Mouse (Mus musculus): Measurements from ENCODE around the gene Scin. TPM values are rescaled to one million over a fixed set of nuclear protein-coding genes. Genes with fewer than 3 reads are reported as not detected.
A peak's percentile ranks its signal among the peaks of the same experiment; 100 is the strongest.

The Scin gene
- polyA plus RNA-seq, 1 experiment from 2014 or later: 5.7 TPM

DNA sequence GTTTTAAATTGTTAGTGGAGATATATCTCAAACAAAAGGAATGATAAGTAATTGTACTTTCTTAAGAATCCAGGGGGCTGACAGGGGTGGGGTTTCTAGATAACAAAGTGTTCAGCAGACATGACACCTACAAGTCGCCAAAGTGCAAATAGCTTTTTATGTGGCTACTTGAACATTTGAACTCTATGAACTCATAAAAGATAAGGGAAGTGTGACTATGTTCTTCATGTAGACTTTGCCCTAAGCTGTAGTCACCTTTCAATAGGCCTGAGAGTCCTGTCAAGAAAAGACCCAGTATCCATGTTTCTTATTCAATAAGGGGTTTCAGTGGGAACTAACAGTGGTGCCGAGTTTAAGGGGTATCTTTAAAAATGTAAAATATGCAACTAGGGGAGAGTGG, 110.1 kb downstream of the Scin start:
- ATAC-seq (ENCODE audit: insufficient number of reproducible peaks, low FRiP score, low TSS enrichment, low read depth): no peak
- H3K4me3 ChIP-seq (replicated peaks): no peak overlapping the region
- no peak overlapping the region for H3K4me2 ChIP-seq (replicated peaks)
- no peak overlapping the region for H3K9ac ChIP-seq
- no peaks in the 10 kb centered on the region for H3K4me1 ChIP-seq
- no peaks in the 10 kb centered on the region for H3K36me3 ChIP-seq
- H3K27me3 ChIP-seq: no peaks in the 10 kb centered on the region
- H3K27ac ChIP-seq (replicated peaks): no peak overlapping the region
- H3K9me3 ChIP-seq (replicated peaks): no peaks in the 10 kb centered on the region
- WGBS: 78% methylated on average over 2 of the region's 2 CpGs

DNA sequence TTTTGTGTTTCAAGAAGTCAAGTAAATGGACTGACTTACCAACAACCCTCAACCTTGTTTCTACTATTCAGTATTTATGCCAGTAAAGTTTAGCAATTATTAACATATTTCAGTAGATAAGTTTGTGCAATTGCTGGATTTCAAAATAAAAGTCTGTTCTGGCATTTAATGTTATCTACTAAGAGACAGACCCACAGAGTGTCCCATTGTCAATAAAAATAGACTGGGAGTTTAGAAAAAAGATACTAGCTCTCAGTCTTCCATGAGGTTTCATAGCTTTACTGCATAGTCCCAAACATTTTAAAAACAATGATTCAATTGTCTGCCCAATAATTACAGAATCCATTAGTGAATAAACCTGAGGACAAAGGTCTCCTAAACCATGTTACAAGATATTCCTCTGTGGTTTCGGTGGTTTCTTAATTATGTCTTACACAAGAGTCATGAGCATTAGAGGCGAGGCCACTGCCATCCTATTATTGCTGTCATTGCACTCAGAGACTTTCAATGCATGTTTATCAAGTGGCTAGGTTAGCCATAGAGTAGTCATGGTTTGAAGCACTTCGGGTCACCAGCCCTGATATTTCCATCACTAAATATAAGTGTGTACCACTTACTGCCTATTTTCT, 110.9 kb downstream of the Scin start:
- no peak overlapping the region for H3K4me2 ChIP-seq (replicated peaks)
- H3K9me3 ChIP-seq (replicated peaks): no peaks in the 10 kb centered on the region
- 64% methylated on average over 3 of the region's 3 CpGs for WGBS
- H3K36me3 ChIP-seq: no peaks in the 10 kb centered on the region
- no peak overlapping the region for H3K4me3 ChIP-seq (replicated peaks)
- no peaks in the 10 kb centered on the region for H3K4me1 ChIP-seq
- H3K9ac ChIP-seq: no peak overlapping the region
- no peak overlapping the region for H3K27ac ChIP-seq (replicated peaks)
- no peak for ATAC-seq (ENCODE audit: insufficient number of reproducible peaks, low FRiP score, low TSS enrichment, low read depth)
- no peaks in the 10 kb centered on the region for H3K27me3 ChIP-seq

DNA sequence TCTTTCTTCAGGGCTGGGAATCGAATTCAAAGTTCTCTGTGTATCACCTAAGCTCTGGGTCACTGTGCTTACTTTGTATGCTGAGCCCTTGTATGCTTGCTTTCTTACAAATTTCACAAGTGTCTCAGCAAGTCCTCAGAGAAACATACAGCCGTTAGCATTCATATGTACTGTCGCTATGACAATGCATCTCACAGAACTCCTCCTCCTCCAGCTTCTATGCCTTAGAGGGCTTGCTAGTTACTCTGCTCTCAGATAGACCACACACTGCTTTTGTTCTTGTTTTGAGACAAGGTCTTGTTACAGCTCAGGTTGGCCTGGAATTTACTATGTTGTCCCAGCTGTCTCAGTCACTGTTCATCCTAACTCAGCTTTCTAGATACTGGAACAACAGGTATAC, 111.7 kb downstream of the Scin start:
- ATAC-seq (ENCODE audit: insufficient number of reproducible peaks, low FRiP score, low TSS enrichment, low read depth): no peak
- no peaks in the 10 kb centered on the region for H3K9me3 ChIP-seq (replicated peaks)

DNA sequence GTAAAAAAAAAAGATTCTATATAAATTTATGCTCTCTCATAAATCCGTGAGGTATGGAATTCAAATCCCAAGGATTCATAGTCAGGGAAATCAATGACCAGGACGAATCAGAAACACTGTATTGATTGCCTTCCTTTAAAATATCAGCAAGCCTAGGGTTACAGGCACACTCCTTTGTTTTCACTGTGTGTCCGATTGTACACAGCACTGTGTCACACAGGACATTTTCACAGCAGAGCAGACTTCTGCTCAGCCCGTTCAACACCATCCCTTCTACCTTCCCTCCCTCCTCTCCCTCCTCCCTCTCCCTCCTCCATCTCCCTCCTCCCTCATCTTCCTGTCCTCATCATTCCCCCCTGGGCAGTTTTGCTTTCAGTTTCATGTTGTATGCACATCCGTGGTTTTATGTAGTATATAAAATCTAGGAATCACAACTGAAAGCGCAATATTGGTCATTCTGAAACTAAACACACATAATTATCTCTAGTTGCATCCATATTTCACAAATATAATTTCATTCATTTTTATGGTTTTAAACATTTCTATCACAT, 116.0 kb downstream of the Scin start:
- Histone ChIP-seq H3K36me3 (no peaks in the 10 kb centered on the region), H3K4me2 (replicated peaks) (no peak overlapping the region), H3K9me3 (replicated peaks) (no peaks in the 10 kb centered on the region), H3K9ac (no peak overlapping the region), H3K4me1 (no peaks in the 10 kb centered on the region), H3K27ac (replicated peaks) (no peak overlapping the region), H3K4me3 (replicated peaks) (no peak overlapping the region), H3K27me3 (no peaks in the 10 kb centered on the region)
- 71% methylated on average over 6 of the region's 6 CpGs for WGBS
- no peak for ATAC-seq (ENCODE audit: insufficient number of reproducible peaks, low FRiP score, low TSS enrichment, low read depth)

More for the DNA sequence above, 111.7 kb downstream of the Scin start:
- Histone ChIP-seq H3K36me3 (no peaks in the 10 kb centered on the region), H3K4me3 (replicated peaks) (no peak overlapping the region), H3K4me2 (replicated peaks) (no peak overlapping the region), H3K9ac (no peak overlapping the region), H3K27ac (replicated peaks) (no peak overlapping the region), H3K27me3 (no peaks in the 10 kb centered on the region), H3K4me1 (no peaks in the 10 kb centered on the region)
- 67% methylated on average over 3 of the region's 3 CpGs for WGBS

DNA sequence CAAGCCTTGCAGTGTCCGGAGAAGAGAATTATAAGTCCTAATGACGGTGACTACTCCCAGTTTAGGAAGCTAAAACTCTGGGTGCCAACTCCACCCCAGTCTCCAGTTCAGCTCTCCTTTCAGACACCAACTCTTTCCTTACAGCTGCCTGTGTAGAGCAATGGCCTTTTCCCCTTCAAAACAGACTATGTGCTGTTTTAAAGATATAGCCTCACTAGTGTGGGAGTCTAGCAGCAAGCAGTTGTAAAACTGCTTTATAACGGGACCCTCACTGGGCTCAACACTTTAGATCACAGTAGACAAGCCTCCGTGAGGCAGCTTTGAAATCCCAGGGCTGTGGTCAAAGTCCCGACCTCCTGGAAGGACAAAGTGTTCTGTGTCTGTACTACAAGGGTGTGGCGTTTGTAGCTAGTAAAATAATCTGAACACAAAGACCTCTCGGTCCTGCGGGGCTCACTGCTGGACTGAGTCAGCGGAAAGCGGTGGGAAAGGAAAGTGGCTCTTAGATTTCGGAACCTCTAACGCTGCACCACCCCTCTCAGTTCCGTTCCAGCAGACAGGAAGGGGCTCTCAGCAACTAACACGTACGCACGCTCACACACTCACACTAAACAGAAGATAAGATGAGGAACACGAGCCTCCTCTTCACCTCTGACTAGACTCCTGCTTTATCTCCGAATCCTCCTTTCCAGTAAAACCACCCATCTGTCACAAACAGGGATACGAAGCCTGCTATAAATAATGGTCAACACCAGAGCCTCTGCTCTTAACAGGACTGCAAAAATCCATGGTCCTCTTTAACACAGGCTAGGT, 117.2 kb downstream of the Scin start:
- no peaks in the 10 kb centered on the region for H3K36me3 ChIP-seq
- no peaks in the 10 kb centered on the region for H3K4me1 ChIP-seq
- peak overlapping the region; percentile 34; the same call in 1 of the 2 replicates for H3K27ac ChIP-seq (replicated peaks)
- H3K9ac ChIP-seq: no peak overlapping the region
- H3K4me3 ChIP-seq (replicated peaks): peak overlapping the region; percentile 27
- 33% methylated on average over 19 of the region's 19 CpGs for WGBS
- no peaks in the 10 kb centered on the region for H3K9me3 ChIP-seq (replicated peaks)
- H3K27me3 ChIP-seq: no peaks in the 10 kb centered on the region
- peak overlapping the region; percentile 41 for H3K4me2 ChIP-seq (replicated peaks)
- ATAC-seq (ENCODE audit: insufficient number of reproducible peaks, low FRiP score, low TSS enrichment, low read depth): peak; percentile 60; the same call in 1 of the 2 replicates

DNA sequence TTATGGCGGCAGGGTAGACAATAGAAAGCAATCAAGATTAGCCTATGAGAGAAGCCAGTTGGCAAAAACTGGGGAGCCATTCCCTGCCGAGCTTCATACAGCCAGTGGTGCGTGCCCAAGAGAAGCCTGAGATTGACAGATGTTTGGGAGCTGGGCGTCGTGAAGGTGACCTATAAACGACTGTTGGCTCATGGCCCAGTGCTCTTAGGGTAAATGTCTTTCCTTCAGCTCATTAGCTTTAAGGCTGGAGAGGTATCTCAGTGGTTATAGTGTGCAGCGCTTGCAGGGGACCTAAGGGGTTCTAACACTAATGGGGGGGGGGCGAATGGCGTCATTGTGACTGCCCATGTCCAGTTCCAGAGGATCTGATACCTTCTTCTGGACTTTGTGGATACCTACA, 118.0 kb downstream of the Scin start:
- WGBS: 85% methylated on average over 9 of the region's 9 CpGs
- Histone ChIP-seq H3K4me1 (no peaks in the 10 kb centered on the region), H3K4me2 (replicated peaks) (no peak overlapping the region), H3K36me3 (no peaks in the 10 kb centered on the region), H3K27ac (replicated peaks) (no peak overlapping the region), H3K4me3 (replicated peaks) (no peak overlapping the region), H3K9me3 (replicated peaks) (no peaks in the 10 kb centered on the region), H3K9ac (no peak overlapping the region), H3K27me3 (no peaks in the 10 kb centered on the region)
- no peak for ATAC-seq (ENCODE audit: insufficient number of reproducible peaks, low FRiP score, low TSS enrichment, low read depth)

DNA sequence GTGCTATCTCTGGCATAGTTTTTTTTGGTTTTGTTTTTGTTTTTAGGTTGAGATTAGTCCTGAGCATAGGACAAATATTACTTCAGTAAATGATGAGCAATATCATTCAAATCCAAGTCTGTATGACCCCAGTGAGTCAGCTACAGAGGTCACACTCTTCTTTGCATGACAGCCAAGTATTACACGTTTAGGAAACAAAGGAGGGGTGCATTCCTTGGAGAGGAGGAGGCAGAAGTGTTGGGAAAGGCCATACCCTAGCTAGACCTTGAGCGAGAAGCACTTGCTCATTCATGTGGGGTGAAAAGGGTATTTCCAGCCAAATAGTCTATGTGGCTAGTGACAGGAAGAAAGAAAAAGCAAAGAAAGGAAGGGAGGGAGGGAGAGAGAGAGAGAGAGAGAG, 124.2 kb downstream of the Scin start:
- Histone ChIP-seq H3K9me3 (replicated peaks) (no peaks in the 10 kb centered on the region), H3K4me3 (replicated peaks) (no peak overlapping the region), H3K4me1 (no peaks in the 10 kb centered on the region), H3K27ac (replicated peaks) (no peak overlapping the region), H3K27me3 (no peaks in the 10 kb centered on the region), H3K4me2 (replicated peaks) (no peak overlapping the region), H3K9ac (no peak overlapping the region), H3K36me3 (no peaks in the 10 kb centered on the region)
- 53% methylated on average over 2 of the region's 2 CpGs for WGBS
- ATAC-seq (ENCODE audit: insufficient number of reproducible peaks, low FRiP score, low TSS enrichment, low read depth): no peak

Other genes starting within 250 kb of the Scin start
- 85.9 and 87.5 TPM in 2 replicates for gene Arl4a, start 96.2 kb downstream of the Scin start, polyA plus RNA-seq (2015; fragmentation: Nextera tagmentation; extraction: Ambion mirVana)
- 1.4 and 1.9 TPM in 2 replicates for gene Lsmem1, start 65.3 kb upstream of the Scin start, polyA plus RNA-seq (2015; fragmentation: Nextera tagmentation; extraction: Ambion mirVana)
- 104 and 108 TPM in 2 replicates for gene Ifrd1, start 114.3 kb upstream of the Scin start, polyA plus RNA-seq (2015; fragmentation: Nextera tagmentation; extraction: Ambion mirVana)

Data from embryonic facial prominence, embryonic 15.5 days (tissue).